Mouse (Mus musculus): ENCODE measurements around the gene Il2rb. TPM values are rescaled to one million over a fixed set of nuclear protein-coding genes. Genes with fewer than 3 reads are reported as not detected.

The Il2rb gene
- polyA plus RNA-seq, 1 experiment from 2014 or later, result not detected

GRCm38 (mm10) chr15:78438018-78438394 lies 57.1 kb downstream of the Il2rb start:
- H3K4me3 ChIP-seq (ENCODE audit: low read depth, low read length), result no peak overlapping the region
- H3K9me3 ChIP-seq (ENCODE audit: control insufficient read depth, low read length), result no peaks in the 10 kb centered on the region

GRCm38 (mm10) chr15:78437237-78438017 lies 57.6 kb downstream of the Il2rb start:
- H3K4me2 ChIP-seq, result peak overlapping the region; percentile 48
- WGBS, result 16% methylated on average over 23 of the region's 23 CpGs
- H3K9ac ChIP-seq (ENCODE audit: low read length), result peak overlapping the region; percentile 54
- no peaks in the 10 kb centered on the region for H3K9me3 ChIP-seq (ENCODE audit: control insufficient read depth, low read length)
- H3K4me3 ChIP-seq (ENCODE audit: low read depth, low read length), result peak overlapping the region; percentile 25
- DNase-seq (ENCODE audit: low spot score, missing footprints) (peak; percentile 88), ATAC-seq (ENCODE audit: low FRiP score) (peak; percentile 24; the same call in 1 of the 2 replicates)
- peaks cover 5% of the 10 kb centered on the region for H3K36me3 ChIP-seq (ENCODE audit: control insufficient read depth, insufficient read depth, low read length)
- peaks cover 37% of the 10 kb centered on the region for H3K4me1 ChIP-seq (ENCODE audit: control insufficient read depth, insufficient read depth, low read length)
- H3K27me3 ChIP-seq (ENCODE audit: control insufficient read depth, insufficient read depth, low read length), result no peaks in the 10 kb centered on the region
- peak overlapping the region; percentile 68 for H3K27ac ChIP-seq (ENCODE audit: low read depth, low read length)

More at GRCm38 (mm10) chr15:78438018-78438394, 57.1 kb downstream of the Il2rb start:
- Histone ChIP-seq H3K27ac (ENCODE audit: low read depth, low read length) (no peak overlapping the region), H3K4me1 (ENCODE audit: control insufficient read depth, insufficient read depth, low read length) (peaks cover 37% of the 10 kb centered on the region), H3K27me3 (ENCODE audit: control insufficient read depth, insufficient read depth, low read length) (no peaks in the 10 kb centered on the region), H3K4me2 (no peak overlapping the region), H3K9ac (ENCODE audit: low read length) (no peak overlapping the region), H3K36me3 (ENCODE audit: control insufficient read depth, insufficient read depth, low read length) (0 out of 2 replicates have a peak, but pooled peaks cover 4% of the 10 kb centered on the region)
- DNase-seq (ENCODE audit: low spot score, missing footprints) (no peak), ATAC-seq (ENCODE audit: low FRiP score) (no peak)
- 37% methylated on average over 4 of the region's 4 CpGs for WGBS

DNA sequence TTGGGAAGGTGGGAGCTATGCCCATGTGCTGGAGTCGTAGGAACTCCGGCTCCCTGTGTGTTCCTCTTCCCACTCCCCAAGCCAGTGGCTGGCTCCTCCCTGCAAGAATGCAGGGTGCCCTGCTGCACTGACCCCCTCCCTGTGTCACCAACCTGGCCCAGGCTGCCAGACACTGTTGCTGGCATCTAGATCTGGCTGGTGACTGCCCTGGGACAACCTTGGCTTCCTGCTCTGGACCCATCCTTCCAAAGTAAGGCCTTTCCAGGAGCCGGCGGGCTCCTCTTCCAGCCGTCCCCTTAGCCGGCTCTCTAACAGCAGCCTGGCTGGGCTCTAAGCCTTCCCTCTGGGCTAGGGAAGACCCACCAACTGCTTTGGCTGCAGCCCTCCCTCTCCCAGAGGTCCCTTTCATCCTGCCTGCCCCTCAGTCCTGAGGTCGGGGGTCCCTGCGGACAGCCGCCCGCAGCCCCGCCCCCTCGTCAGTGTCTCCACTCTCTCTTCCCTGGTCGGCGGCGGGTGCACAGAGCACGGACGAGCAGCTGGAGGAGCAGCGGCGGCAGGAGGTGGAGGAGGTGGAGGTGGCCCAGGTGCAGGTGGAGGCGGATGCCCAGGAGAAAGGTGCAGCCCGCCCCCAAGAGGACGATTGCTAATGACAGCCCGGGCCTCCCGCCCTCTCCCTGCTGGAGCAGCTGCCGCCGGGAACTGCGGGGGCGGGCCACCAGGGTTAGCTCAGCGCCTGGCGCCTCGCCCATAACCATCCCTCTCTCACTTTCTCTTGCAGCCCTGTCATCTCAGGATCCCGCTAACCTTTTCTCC lies 58.5 kb downstream of the Il2rb start:
- Histone ChIP-seq H3K4me3 (ENCODE audit: low read depth, low read length) (peak overlapping the region; percentile 25), H3K36me3 (ENCODE audit: control insufficient read depth, insufficient read depth, low read length) (peaks cover 7% of the 10 kb centered on the region), H3K27me3 (ENCODE audit: control insufficient read depth, insufficient read depth, low read length) (no peaks in the 10 kb centered on the region), H3K27ac (ENCODE audit: low read depth, low read length) (peak overlapping the region; percentile 68), H3K4me1 (ENCODE audit: control insufficient read depth, insufficient read depth, low read length) (peaks cover 37% of the 10 kb centered on the region), H3K9me3 (ENCODE audit: control insufficient read depth, low read length) (no peaks in the 10 kb centered on the region), H3K9ac (ENCODE audit: low read length) (peak overlapping the region; percentile 54), H3K4me2 (peak overlapping the region; percentile 48)
- DNase-seq (ENCODE audit: low spot score, missing footprints) (peak; percentile 95), ATAC-seq (ENCODE audit: low FRiP score) (peak; percentile 62)
- WGBS, result 9% methylated on average over 22 of the region's 32 CpGs

GRCm38 (mm10) chr15:78435681-78436080 lies 59.4 kb downstream of the Il2rb start:
- Histone ChIP-seq H3K36me3 (ENCODE audit: control insufficient read depth, insufficient read depth, low read length) (peaks cover 7% of the 10 kb centered on the region), H3K4me3 (ENCODE audit: low read depth, low read length) (no peak overlapping the region), H3K4me1 (ENCODE audit: control insufficient read depth, insufficient read depth, low read length) (peaks cover 37% of the 10 kb centered on the region), H3K27ac (ENCODE audit: low read depth, low read length) (no peak overlapping the region; the same call in 1 of the 2 replicates), H3K27me3 (ENCODE audit: control insufficient read depth, insufficient read depth, low read length) (no peaks in the 10 kb centered on the region), H3K9me3 (ENCODE audit: control insufficient read depth, low read length) (no peaks in the 10 kb centered on the region), H3K4me2 (no peak overlapping the region), H3K9ac (ENCODE audit: low read length) (no peak overlapping the region)
- no peak for DNase-seq (ENCODE audit: low spot score, missing footprints)
- 81% methylated on average over 11 of the region's 11 CpGs for WGBS
- no peak for ATAC-seq (ENCODE audit: low FRiP score)

- H3K4me3 ChIP-seq (ENCODE audit: low read depth, low read length), result no peak overlapping the region
- peak; percentile 93 for DNase-seq (ENCODE audit: low spot score, missing footprints)
- ATAC-seq (ENCODE audit: low FRiP score), result no peak; the same call in 1 of the 2 replicates
- H3K4me2 ChIP-seq, result no peak overlapping the region
- WGBS, result 30% methylated on average over 6 of the region's 6 CpGs
- peaks cover 7% of the 10 kb centered on the region for H3K36me3 ChIP-seq (ENCODE audit: control insufficient read depth, insufficient read depth, low read length)
- H3K27ac ChIP-seq (ENCODE audit: low read depth, low read length), result no peak overlapping the region; the same call in 1 of the 2 replicates
- H3K27me3 ChIP-seq (ENCODE audit: control insufficient read depth, insufficient read depth, low read length), result no peaks in the 10 kb centered on the region
- H3K9me3 ChIP-seq (ENCODE audit: control insufficient read depth, low read length), result no peaks in the 10 kb centered on the region
- H3K9ac ChIP-seq (ENCODE audit: low read length), result no peak overlapping the region
- H3K4me1 ChIP-seq (ENCODE audit: control insufficient read depth, insufficient read depth, low read length), result peaks cover 37% of the 10 kb centered on the region
Observed at GRCm38 (mm10) chr15:78434896-78435520, 60.1 kb downstream of the Il2rb start.

DNA sequence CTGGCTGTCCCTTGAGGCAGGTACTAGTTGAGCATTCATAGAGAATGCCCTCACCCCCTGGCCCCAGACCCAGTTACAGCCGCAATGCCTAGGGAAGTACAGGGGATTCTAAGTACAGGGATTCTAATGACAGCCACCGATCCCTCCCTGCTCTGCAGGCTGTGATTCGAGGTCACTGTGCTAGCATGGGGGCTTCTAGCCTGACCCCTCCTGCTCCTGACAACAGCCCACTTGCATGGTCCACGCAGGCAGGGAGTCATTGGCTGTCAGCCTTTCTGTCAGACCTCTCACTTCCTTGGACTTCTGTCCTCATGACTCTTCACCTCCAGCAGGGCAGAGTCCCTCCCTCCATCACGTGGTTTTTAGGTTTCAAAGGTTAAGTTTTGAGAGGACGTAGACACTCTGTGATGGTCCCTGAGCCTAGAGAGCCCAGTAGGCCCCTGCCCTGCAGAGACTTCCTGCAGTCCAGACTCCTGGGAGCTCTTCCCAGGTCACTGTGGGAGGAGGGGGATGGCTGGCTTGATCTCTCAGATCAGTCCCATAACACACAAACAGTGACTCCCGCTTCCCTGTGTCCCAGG lies 63.4 kb downstream of the Il2rb start:
- H3K4me3 ChIP-seq (ENCODE audit: low read depth, low read length), result no peak overlapping the region
- no peak overlapping the region for H3K9ac ChIP-seq (ENCODE audit: low read length)
- no peaks in the 10 kb centered on the region for H3K27me3 ChIP-seq (ENCODE audit: control insufficient read depth, insufficient read depth, low read length)
- DNase-seq (ENCODE audit: low spot score, missing footprints) (no peak), ATAC-seq (ENCODE audit: low FRiP score) (no peak)
- H3K9me3 ChIP-seq (ENCODE audit: control insufficient read depth, low read length), result no peaks in the 10 kb centered on the region
- WGBS, result 86% methylated on average over 7 of the region's 7 CpGs
- H3K4me1 ChIP-seq (ENCODE audit: control insufficient read depth, insufficient read depth, low read length), result peaks cover 31% of the 10 kb centered on the region
- H3K4me2 ChIP-seq, result no peak overlapping the region
- no peak overlapping the region for H3K27ac ChIP-seq (ENCODE audit: low read depth, low read length)
- H3K36me3 ChIP-seq (ENCODE audit: control insufficient read depth, insufficient read depth, low read length), result peaks cover 7% of the 10 kb centered on the region

- DNase-seq (ENCODE audit: low spot score, missing footprints) (no peak), ATAC-seq (ENCODE audit: low FRiP score) (no peak)
- Histone ChIP-seq H3K27me3 (ENCODE audit: control insufficient read depth, insufficient read depth, low read length) (no peaks in the 10 kb centered on the region), H3K9me3 (ENCODE audit: control insufficient read depth, low read length) (no peaks in the 10 kb centered on the region), H3K4me3 (ENCODE audit: low read depth, low read length) (no peak overlapping the region), H3K4me1 (ENCODE audit: control insufficient read depth, insufficient read depth, low read length) (peaks cover 23% of the 10 kb centered on the region), H3K4me2 (no peak overlapping the region), H3K36me3 (ENCODE audit: control insufficient read depth, insufficient read depth, low read length) (peaks cover 7% of the 10 kb centered on the region), H3K27ac (ENCODE audit: low read depth, low read length) (no peak overlapping the region), H3K9ac (ENCODE audit: low read length) (no peak overlapping the region)
- WGBS, result 89% methylated on average over 10 of the region's 10 CpGs
Observed at GRCm38 (mm10) chr15:78430874-78431273, 64.2 kb downstream of the Il2rb start.

DNA sequence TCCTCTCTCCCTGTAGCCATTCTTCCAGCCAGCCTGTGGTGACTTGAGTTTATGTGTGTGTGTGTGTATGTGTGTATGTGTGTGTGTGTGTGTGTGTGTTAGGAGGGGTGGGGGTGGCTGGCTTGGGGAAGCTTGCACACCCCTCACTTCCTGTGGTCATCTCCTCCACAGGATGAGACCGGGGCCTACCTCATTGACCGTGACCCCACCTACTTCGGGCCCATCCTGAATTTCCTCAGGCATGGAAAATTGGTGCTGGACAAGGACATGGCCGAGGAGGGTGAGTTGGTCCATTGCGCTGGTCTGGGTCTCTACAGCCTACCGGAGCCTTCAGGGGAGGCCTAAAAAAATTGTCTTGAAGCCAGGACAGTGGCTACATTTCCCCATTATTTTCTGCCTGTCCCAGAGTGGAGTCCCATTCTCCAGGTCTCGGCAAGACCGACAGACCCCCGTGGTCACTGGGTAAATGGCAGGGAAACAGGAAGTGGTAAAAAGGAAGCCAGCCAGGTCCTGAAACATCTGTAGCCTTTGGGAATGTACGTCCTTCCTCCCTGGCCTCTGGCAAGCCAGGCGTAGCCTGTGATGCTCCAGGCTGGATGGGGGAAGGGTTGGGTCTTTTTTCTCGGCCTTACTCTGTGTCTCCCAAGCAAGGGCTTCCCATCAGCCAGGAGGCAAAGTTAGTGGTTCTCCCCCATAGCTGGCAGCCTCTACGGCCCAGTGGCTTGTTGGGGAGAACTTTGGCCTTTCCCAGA lies 65.0 kb downstream of the Il2rb start:
- DNase-seq (ENCODE audit: low spot score, missing footprints), result no peak
- ATAC-seq (ENCODE audit: low FRiP score), result no peak
- Histone ChIP-seq H3K9ac (ENCODE audit: low read length) (no peak overlapping the region), H3K4me1 (ENCODE audit: control insufficient read depth, insufficient read depth, low read length) (peaks cover 16% of the 10 kb centered on the region), H3K4me3 (ENCODE audit: low read depth, low read length) (no peak overlapping the region; the same call in 1 of the 2 replicates), H3K4me2 (peak overlapping the region; percentile 71), H3K27me3 (ENCODE audit: control insufficient read depth, insufficient read depth, low read length) (no peaks in the 10 kb centered on the region), H3K27ac (ENCODE audit: low read depth, low read length) (no peak overlapping the region), H3K9me3 (ENCODE audit: control insufficient read depth, low read length) (no peaks in the 10 kb centered on the region), H3K36me3 (ENCODE audit: control insufficient read depth, insufficient read depth, low read length) (peaks cover 7% of the 10 kb centered on the region)
- WGBS, result 79% methylated on average over 13 of the region's 13 CpGs
